Mouse (Mus musculus): ENCODE measurements around the gene Cgn. TPM values are rescaled to one million over a fixed set of nuclear protein-coding genes. Genes with fewer than 3 reads are reported as not detected.

The Cgn gene
- total and polyA plus RNA-seq, 3 experiments = 0.04 to 1.1 (median 0.17) TPM

DNA sequence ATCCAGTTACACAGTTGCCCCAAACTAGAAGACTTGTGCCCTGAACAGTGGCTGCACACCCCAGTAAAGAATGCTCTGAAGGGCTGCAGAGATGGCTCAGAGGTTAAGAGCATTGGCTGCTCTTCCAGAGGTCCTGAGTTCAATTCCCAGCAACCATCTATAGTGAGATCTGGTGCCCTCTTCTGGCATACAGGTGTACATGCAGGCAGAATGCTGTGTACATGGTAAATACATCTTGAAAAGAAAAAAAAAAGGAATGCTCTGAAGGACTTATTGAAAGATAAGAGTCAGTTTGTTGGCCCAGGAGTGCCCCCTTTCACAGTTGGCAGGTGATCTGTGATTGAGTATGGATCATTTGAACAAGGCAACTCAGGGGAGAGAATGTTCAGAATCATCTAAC is 47.1 kb upstream of the Cgn start:
- no peak overlapping the region for H3K4me3 ChIP-seq (replicated peaks in 1 of 3; ENCODE audit: low read depth in 2 of 3, low read length in 2 of 3, poor library complexity in 1 of 3)
- in situ Hi-C loops (cut with MboI; ENCODE audit: low pct_ligation_motif_present, low pct_unique_long_range_greater_than_20kb, low sequenced_read_pairs) (no loop called here), dilution Hi-C loops (cut with MboI; ENCODE audit: extremely low pct_ligation_motif_present, extremely low pct_unique_long_range_greater_than_20kb, low sequenced_read_pairs) (no loop called here)
- peaks cover 0 to 5% of the 10 kb centered on the region in 2 experiments; a peak in 3 of 4 replicates for H3K4me1 ChIP-seq (ENCODE audit: control insufficient read depth in 1 of 2, insufficient read depth in 2 of 2)
- TF ChIP-seq SMC3 (IDR thresholded peaks at IDR 0.05; ENCODE audit: low read depth, low read length) (no peak), ZMIZ1 (IDR thresholded peaks at IDR 0.05; ENCODE audit: low read depth, low read length) (no peak), ZNF384 (IDR thresholded peaks at IDR 0.05; ENCODE audit: low read depth, low read length) (no peak), ELF1 (IDR thresholded peaks at IDR 0.05; ENCODE audit: low read depth, low read length) (no peak), TCF12 (IDR thresholded peaks at IDR 0.05; ENCODE audit: low read depth, low read length) (no peak), MXI1 (IDR thresholded peaks at IDR 0.05; ENCODE audit: low read depth, low read length) (no peak), CTCF (conservative IDR thresholded peaks at IDR 0.05 in 1 of 2, IDR thresholded peaks at IDR 0.05 in 1 of 2; ENCODE audit: low read depth in 2 of 2, low read length in 2 of 2) (0 out of 4 replicates have a peak, but pooled peaks of 1 of the 2 experiments have one; percentile 7), ZKSCAN1 (IDR thresholded peaks at IDR 0.05; ENCODE audit: borderline replicate concordance, low read depth, low read length) (no peak)
- no peaks in the 10 kb centered on the region for H3K36me3 ChIP-seq (replicated peaks in 1 of 2; ENCODE audit: control insufficient read depth in 1 of 2, insufficient read depth in 1 of 2, low read length in 1 of 2)
- H3K27me3 ChIP-seq (replicated peaks) = peaks cover 19% of the 10 kb centered on the region
- no peak overlapping the region for H3K27ac ChIP-seq (ENCODE audit: insufficient read depth, low read depth)
- H3K79me2 ChIP-seq (replicated peaks; ENCODE audit: control insufficient read depth, extremely low read depth, insufficient read depth, poor library complexity, severe bottlenecking) = peaks cover 8% of the 10 kb centered on the region
- H3K4me2 ChIP-seq (ENCODE audit: insufficient read depth, low read depth, poor library complexity, severe bottlenecking) = no peak overlapping the region
- no peak for DNase-seq (ENCODE audit: extremely low read depth)
- peaks cover 8% of the 10 kb centered on the region for H3K9me3 ChIP-seq (replicated peaks; ENCODE audit: low read length)
- no peak overlapping the region for H3K9ac ChIP-seq (ENCODE audit: insufficient read depth, low read depth)

DNA sequence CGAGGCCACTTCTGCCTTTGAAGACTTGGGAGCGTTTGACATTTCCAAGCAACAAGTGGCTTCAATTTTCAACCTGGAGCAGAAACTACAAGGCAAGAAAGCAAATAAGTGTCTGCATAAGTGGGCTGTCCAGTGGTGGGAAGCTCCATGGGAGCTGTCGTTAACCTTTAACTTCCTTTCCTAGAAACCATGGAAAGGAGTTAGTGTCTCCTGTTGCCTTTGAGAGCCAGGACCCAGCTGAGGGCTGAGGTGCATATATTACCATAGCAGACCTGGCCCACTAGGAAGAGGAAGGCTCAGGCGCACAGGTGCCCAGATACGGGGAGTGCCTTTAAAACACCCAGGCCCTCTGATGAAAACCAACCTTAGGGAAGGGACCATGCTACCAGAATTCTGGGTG is 46.4 kb upstream of the Cgn start:
- peaks cover 19% of the 10 kb centered on the region for H3K27me3 ChIP-seq (replicated peaks)
- H3K79me2 ChIP-seq (replicated peaks; ENCODE audit: control insufficient read depth, extremely low read depth, insufficient read depth, poor library complexity, severe bottlenecking) = 0 out of 2 replicates have a peak, but pooled peaks cover 4% of the 10 kb centered on the region
- TF ChIP-seq EP300 (IDR thresholded peaks at IDR 0.05; ENCODE audit: low read length) (no peak), RAD21 (IDR thresholded peaks at IDR 0.05; ENCODE audit: low read depth, low read length) (no peak), USF2 (conservative IDR thresholded peaks at IDR 0.05; ENCODE audit: low read depth, low read length) (no peak), UBTF (IDR thresholded peaks at IDR 0.05; ENCODE audit: low read depth, low read length) (no peak), CTCF (conservative IDR thresholded peaks at IDR 0.05 in 1 of 2, IDR thresholded peaks at IDR 0.05 in 1 of 2; ENCODE audit: low read depth in 2 of 2, low read length in 2 of 2) (no peak), JUND (conservative IDR thresholded peaks at IDR 0.05; ENCODE audit: low read depth, low read length) (no peak), POLR2AphosphoS2 (IDR thresholded peaks at IDR 0.05; ENCODE audit: low read depth, low read length) (no peak), CHD2 (IDR thresholded peaks at IDR 0.05; ENCODE audit: low read length) (no peak), KAT2A (IDR thresholded peaks at IDR 0.05; ENCODE audit: insufficient replicate concordance, low read length) (no peak), ETS1 (conservative IDR thresholded peaks at IDR 0.05; ENCODE audit: low read depth, low read length) (no peak), POLR2A (IDR thresholded peaks at IDR 0.05; ENCODE audit: low read depth, low read length) (no peak), JUN (IDR thresholded peaks at IDR 0.05; ENCODE audit: insufficient read depth, low read depth, low read length) (no peak), ZKSCAN1 (IDR thresholded peaks at IDR 0.05; ENCODE audit: borderline replicate concordance, low read depth, low read length) (no peak), MAZ (IDR thresholded peaks at IDR 0.05; ENCODE audit: low read depth, low read length) (no peak)
- no peak overlapping the region for H3K4me2 ChIP-seq (ENCODE audit: insufficient read depth, low read depth, poor library complexity, severe bottlenecking)
- DNase-seq (ENCODE audit: extremely low read depth) = no peak
- H3K4me1 ChIP-seq (ENCODE audit: control insufficient read depth in 1 of 2, insufficient read depth in 2 of 2) = peaks cover 0 to 5% of the 10 kb centered on the region in 2 experiments; a peak in 3 of 4 replicates
- H3K27ac ChIP-seq (ENCODE audit: insufficient read depth, low read depth) = no peak overlapping the region
- H3K36me3 ChIP-seq (replicated peaks in 1 of 2; ENCODE audit: control insufficient read depth in 1 of 2, insufficient read depth in 1 of 2, low read length in 1 of 2) = no peaks in the 10 kb centered on the region
- in situ Hi-C loops (cut with MboI; ENCODE audit: low pct_ligation_motif_present, low pct_unique_long_range_greater_than_20kb, low sequenced_read_pairs) (no loop called here), dilution Hi-C loops (cut with MboI; ENCODE audit: extremely low pct_ligation_motif_present, extremely low pct_unique_long_range_greater_than_20kb, low sequenced_read_pairs) (no loop called here)
- no peak overlapping the region for H3K9ac ChIP-seq (ENCODE audit: insufficient read depth, low read depth)
- no peak overlapping the region for H3K4me3 ChIP-seq (replicated peaks in 1 of 3; ENCODE audit: low read depth in 2 of 3, low read length in 2 of 3, poor library complexity in 1 of 3)
- H3K9me3 ChIP-seq (replicated peaks; ENCODE audit: low read length) = peaks cover 11% of the 10 kb centered on the region

Measured in CH12.LX (cell line).